Mouse (Mus musculus): ENCODE results near the gene Utp3. TPM values are rescaled to one million over a fixed set of nuclear protein-coding genes. Genes with fewer than 3 reads are reported as not detected.

The Utp3 gene
- polyA plus RNA-seq, 1 experiment from 2014 or later: 59.3 TPM

GRCm38 (mm10) chr5:88581343-88581742, 27.1 kb downstream of the Utp3 start:
- WGBS: 91% methylated on average over 6 of the region's 6 CpGs
- no peak overlapping the region for H3K4me2 ChIP-seq (replicated peaks)
- no peaks in the 10 kb centered on the region for H3K9me3 ChIP-seq
- H3K4me1 ChIP-seq (replicated peaks): peaks cover 22% of the 10 kb centered on the region
- no peaks in the 10 kb centered on the region for H3K27me3 ChIP-seq
- no peak for ATAC-seq
- H3K27ac ChIP-seq: no peak overlapping the region
- no peak overlapping the region for H3K4me3 ChIP-seq (replicated peaks)
- no peaks in the 10 kb centered on the region for H3K36me3 ChIP-seq
- H3K9ac ChIP-seq (replicated peaks): no peak overlapping the region

- H3K27me3 ChIP-seq: no peaks in the 10 kb centered on the region
- 8% methylated on average over 9 of the region's 9 CpGs for WGBS
- peak overlapping the region; percentile 79 for H3K9ac ChIP-seq (replicated peaks)
- H3K4me2 ChIP-seq (replicated peaks): peak overlapping the region; percentile 75
- H3K27ac ChIP-seq: peak overlapping the region; percentile 79
- ATAC-seq: peak; percentile 97
- no peaks in the 10 kb centered on the region for H3K36me3 ChIP-seq
- peak overlapping the region; percentile 70 for H3K4me3 ChIP-seq (replicated peaks)
- H3K4me1 ChIP-seq (replicated peaks): peaks cover 41% of the 10 kb centered on the region
- H3K9me3 ChIP-seq: no peaks in the 10 kb centered on the region
These were observed 29.2 kb downstream of the Utp3 start for GRCm38 (mm10) chr5:88583271-88584031.

GRCm38 (mm10) chr5:88584061-88584460, 29.8 kb downstream of the Utp3 start:
- Histone ChIP-seq H3K4me3 (replicated peaks) (peak overlapping the region; percentile 70), H3K27me3 (no peaks in the 10 kb centered on the region), H3K4me1 (replicated peaks) (peaks cover 47% of the 10 kb centered on the region), H3K9me3 (no peaks in the 10 kb centered on the region), H3K4me2 (replicated peaks) (peak overlapping the region; percentile 75), H3K27ac (peak overlapping the region; percentile 79), H3K9ac (replicated peaks) (peak overlapping the region; percentile 79), H3K36me3 (peaks cover 2% of the 10 kb centered on the region; the same call in 1 of the 2 replicates)
- WGBS: 3% methylated on average over 9 of the region's 9 CpGs
- ATAC-seq: peak; percentile 52

GRCm38 (mm10) chr5:88586407-88587174, 32.3 kb downstream of the Utp3 start:
- Histone ChIP-seq H3K4me2 (replicated peaks) (peak overlapping the region; percentile 75), H3K4me3 (replicated peaks) (peak overlapping the region; percentile 70), H3K4me1 (replicated peaks) (peaks cover 56% of the 10 kb centered on the region), H3K36me3 (peaks cover 15% of the 10 kb centered on the region), H3K27ac (peak overlapping the region; percentile 54), H3K9me3 (no peaks in the 10 kb centered on the region), H3K27me3 (no peaks in the 10 kb centered on the region), H3K9ac (replicated peaks) (peak overlapping the region; percentile 79)
- no peak for ATAC-seq
- WGBS: 63% methylated on average over 7 of the region's 7 CpGs

GRCm38 (mm10) chr5:88587211-88587934, 33.1 kb downstream of the Utp3 start:
- Histone ChIP-seq H3K27me3 (no peaks in the 10 kb centered on the region), H3K36me3 (peaks cover 18% of the 10 kb centered on the region), H3K27ac (peak overlapping the region; percentile 54), H3K9ac (replicated peaks) (peak overlapping the region; percentile 79), H3K4me2 (replicated peaks) (peak overlapping the region; percentile 75), H3K4me3 (replicated peaks) (peak overlapping the region; percentile 70), H3K9me3 (no peaks in the 10 kb centered on the region), H3K4me1 (replicated peaks) (peaks cover 56% of the 10 kb centered on the region)
- ATAC-seq: peak; percentile 21
- 31% methylated on average over 13 of the region's 13 CpGs for WGBS

- no peak for ATAC-seq
- 52% methylated on average over 5 of the region's 5 CpGs for WGBS
- H3K4me1 ChIP-seq (replicated peaks): peaks cover 53% of the 10 kb centered on the region
These were observed 34.2 kb downstream of the Utp3 start for GRCm38 (mm10) chr5:88588481-88588880.

GRCm38 (mm10) chr5:88593421-88594172, 39.3 kb downstream of the Utp3 start:
- H3K27ac ChIP-seq: no peak overlapping the region
- peaks cover 42% of the 10 kb centered on the region for H3K36me3 ChIP-seq
- no peaks in the 10 kb centered on the region for H3K9me3 ChIP-seq
- no peak overlapping the region for H3K4me2 ChIP-seq (replicated peaks)
- H3K9ac ChIP-seq (replicated peaks): no peak overlapping the region
- H3K27me3 ChIP-seq: no peaks in the 10 kb centered on the region
- peaks cover 27% of the 10 kb centered on the region for H3K4me1 ChIP-seq (replicated peaks)
- no peak overlapping the region for H3K4me3 ChIP-seq (replicated peaks)
- no peak for ATAC-seq
- WGBS: 93% methylated on average over 13 of the region's 13 CpGs

More at GRCm38 (mm10) chr5:88588481-88588880, 34.2 kb downstream of the Utp3 start:
- Histone ChIP-seq H3K9me3 (no peaks in the 10 kb centered on the region), H3K4me2 (replicated peaks) (peak overlapping the region; percentile 39), H3K4me3 (replicated peaks) (peak overlapping the region; percentile 12), H3K36me3 (peaks cover 28% of the 10 kb centered on the region), H3K27ac (no peak overlapping the region), H3K27me3 (no peaks in the 10 kb centered on the region), H3K9ac (replicated peaks) (peak overlapping the region; percentile 53)

- H3K9me3 ChIP-seq: no peaks in the 10 kb centered on the region
- no peak overlapping the region for H3K9ac ChIP-seq (replicated peaks)
- 93% methylated on average over 7 of the region's 7 CpGs for WGBS
- ATAC-seq: no peak
- H3K4me2 ChIP-seq (replicated peaks): no peak overlapping the region
- no peaks in the 10 kb centered on the region for H3K27me3 ChIP-seq
- H3K27ac ChIP-seq: no peak overlapping the region
- H3K4me3 ChIP-seq (replicated peaks): no peak overlapping the region
- peaks cover 21% of the 10 kb centered on the region for H3K4me1 ChIP-seq (replicated peaks)
- H3K36me3 ChIP-seq: peaks cover 41% of the 10 kb centered on the region
These were observed 39.9 kb downstream of the Utp3 start for GRCm38 (mm10) chr5:88594173-88594569.

GRCm38 (mm10) chr5:88595537-88596455, 41.5 kb downstream of the Utp3 start:
- ATAC-seq: no peak
- no peak overlapping the region for H3K9ac ChIP-seq (replicated peaks)
- WGBS: 83% methylated on average over 5 of the region's 5 CpGs
- H3K36me3 ChIP-seq: peaks cover 32% of the 10 kb centered on the region
- H3K4me1 ChIP-seq (replicated peaks): peaks cover 13% of the 10 kb centered on the region; the same call in 1 of the 2 replicates
- no peak overlapping the region for H3K4me3 ChIP-seq (replicated peaks)
- no peak overlapping the region for H3K4me2 ChIP-seq (replicated peaks)
- H3K27ac ChIP-seq: no peak overlapping the region
- no peaks in the 10 kb centered on the region for H3K27me3 ChIP-seq
- no peaks in the 10 kb centered on the region for H3K9me3 ChIP-seq

- H3K4me1 ChIP-seq (replicated peaks): peaks cover 16% of the 10 kb centered on the region; the same call in 1 of the 2 replicates
- 89% methylated on average over 6 of the region's 6 CpGs for WGBS
- peaks cover 23% of the 10 kb centered on the region for H3K36me3 ChIP-seq
- no peak overlapping the region for H3K27ac ChIP-seq
- H3K9me3 ChIP-seq: no peaks in the 10 kb centered on the region
- ATAC-seq: no peak
- no peak overlapping the region for H3K4me3 ChIP-seq (replicated peaks)
- no peak overlapping the region for H3K4me2 ChIP-seq (replicated peaks)
- H3K27me3 ChIP-seq: no peaks in the 10 kb centered on the region
- no peak overlapping the region for H3K9ac ChIP-seq (replicated peaks)
These were observed 44.7 kb downstream of the Utp3 start for GRCm38 (mm10) chr5:88598961-88599360.

All from midbrain, embryonic 13.5 days (tissue).